Mouse (Mus musculus): ENCODE results near the gene Scaf4.
"Not testable (repeated sequence)": the region's sequence is repeated elsewhere in the genome, so short reads cannot be mapped to it uniquely, and the experiment has no call there.

DNA sequence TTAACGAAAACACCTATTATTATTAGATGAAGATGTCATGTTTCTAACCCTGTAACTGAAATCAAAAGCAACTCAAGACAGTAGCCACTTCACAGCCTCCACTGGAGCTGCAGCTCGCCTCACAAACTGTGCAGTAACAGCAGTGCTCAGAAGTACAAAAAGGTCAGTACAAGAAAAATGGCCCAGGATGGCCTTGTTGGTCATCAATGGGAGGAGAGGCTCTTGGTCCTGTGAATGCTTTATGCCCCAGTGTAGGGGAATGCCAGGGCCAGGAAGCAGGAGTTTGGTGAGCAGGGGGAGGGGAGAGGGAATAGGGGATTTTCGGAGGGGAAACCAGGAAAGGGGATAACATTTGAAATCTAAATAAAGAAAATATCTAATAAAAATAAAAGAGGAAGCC is 33.0 kb downstream of the Scaf4 start:
- not testable (repeated sequence) for TF ChIP-seq MAFK (IDR thresholded peaks at IDR 0.05; ENCODE audit: insufficient read depth, low read depth, low read length); ZC3H11A (IDR thresholded peaks at IDR 0.05; ENCODE audit: borderline replicate concordance, low read depth, low read length); HCFC1 (IDR thresholded peaks at IDR 0.05; ENCODE audit: borderline replicate concordance, insufficient read depth, low read length); ZNF384 (IDR thresholded peaks at IDR 0.05; ENCODE audit: low read depth, low read length)

Data from ES-E14 (cell line).